Mouse (Mus musculus): ENCODE results near the gene Scamp4.
A peak's percentile ranks its signal among the peaks of the same experiment; 100 is the strongest.
"Not testable (repeated sequence)": the region's sequence is repeated elsewhere in the genome, so short reads cannot be mapped to it uniquely, and the experiment has no call there.

Gene Scamp4

GRCm38 (mm10) chr10:80610116-80610785, 7.6 kb downstream of the Scamp4 start:
- DNase-seq (ENCODE audit: extremely low spot score), result no peak

- DNase-seq (ENCODE audit: extremely low spot score), result peak; percentile 41
Observed at GRCm38 (mm10) chr10:80611024-80611423, 8.4 kb downstream of the Scamp4 start.

GRCm38 (mm10) chr10:80611905-80612304, 9.2 kb downstream of the Scamp4 start:
- DNase-seq (ENCODE audit: extremely low spot score), result no peak

DNA sequence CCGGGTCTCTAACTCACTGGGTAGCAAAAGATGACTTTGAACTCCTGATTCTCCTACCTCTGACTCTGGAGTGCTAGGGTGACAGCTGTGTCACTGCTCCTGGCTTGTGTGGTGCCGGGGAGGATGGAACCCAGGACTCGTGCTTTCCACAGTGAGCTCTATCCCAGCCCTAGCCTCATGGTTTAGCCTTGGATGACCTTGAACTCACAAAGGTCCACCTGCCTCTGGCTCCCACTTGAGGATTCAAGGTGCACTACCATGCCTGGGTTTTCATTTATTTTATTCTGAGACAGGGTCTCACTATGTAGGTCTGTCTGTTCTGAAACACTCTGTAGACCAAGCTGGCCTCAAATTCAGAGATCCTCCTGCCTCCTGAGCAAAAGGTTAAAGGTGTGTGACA, 11.1 kb downstream of the Scamp4 start:
- DNase-seq (ENCODE audit: extremely low spot score), result no peak

GRCm38 (mm10) chr10:80614351-80614750, 11.7 kb downstream of the Scamp4 start:
- DNase-seq (ENCODE audit: extremely low spot score), result no peak

- no peak for DNase-seq (ENCODE audit: extremely low spot score)
Observed at GRCm38 (mm10) chr10:80618181-80618580, 15.5 kb downstream of the Scamp4 start.

GRCm38 (mm10) chr10:80619465-80620244, 17.0 kb downstream of the Scamp4 start:
- DNase-seq (ENCODE audit: extremely low spot score), result peak; percentile 47

DNA sequence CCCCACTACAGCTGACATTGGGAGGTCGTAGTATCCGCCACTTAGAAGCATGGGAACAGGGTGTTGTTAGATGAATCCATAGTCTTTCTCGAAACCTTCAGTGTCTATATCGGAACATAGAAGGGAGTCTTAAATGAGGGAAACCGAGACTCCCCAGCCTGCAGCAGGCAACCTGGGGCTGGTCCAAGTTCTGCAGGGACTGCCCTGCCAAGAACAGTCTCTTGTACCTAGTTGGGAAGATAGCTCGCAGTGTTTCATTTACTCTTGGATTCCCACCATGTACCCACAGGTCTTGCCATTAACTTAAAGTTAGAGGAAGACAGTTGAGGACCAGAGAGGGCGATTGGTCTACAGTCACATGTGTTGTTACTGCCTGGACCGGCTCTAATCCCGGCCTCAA, 17.7 kb downstream of the Scamp4 start:
- no peak for DNase-seq (ENCODE audit: extremely low spot score)

- peak; percentile 25 for DNase-seq (ENCODE audit: extremely low spot score)
Observed at GRCm38 (mm10) chr10:80620796-80621689, 18.4 kb downstream of the Scamp4 start.

GRCm38 (mm10) chr10:80621690-80621939, 18.9 kb downstream of the Scamp4 start:
- no peak for DNase-seq (ENCODE audit: extremely low spot score)

DNA sequence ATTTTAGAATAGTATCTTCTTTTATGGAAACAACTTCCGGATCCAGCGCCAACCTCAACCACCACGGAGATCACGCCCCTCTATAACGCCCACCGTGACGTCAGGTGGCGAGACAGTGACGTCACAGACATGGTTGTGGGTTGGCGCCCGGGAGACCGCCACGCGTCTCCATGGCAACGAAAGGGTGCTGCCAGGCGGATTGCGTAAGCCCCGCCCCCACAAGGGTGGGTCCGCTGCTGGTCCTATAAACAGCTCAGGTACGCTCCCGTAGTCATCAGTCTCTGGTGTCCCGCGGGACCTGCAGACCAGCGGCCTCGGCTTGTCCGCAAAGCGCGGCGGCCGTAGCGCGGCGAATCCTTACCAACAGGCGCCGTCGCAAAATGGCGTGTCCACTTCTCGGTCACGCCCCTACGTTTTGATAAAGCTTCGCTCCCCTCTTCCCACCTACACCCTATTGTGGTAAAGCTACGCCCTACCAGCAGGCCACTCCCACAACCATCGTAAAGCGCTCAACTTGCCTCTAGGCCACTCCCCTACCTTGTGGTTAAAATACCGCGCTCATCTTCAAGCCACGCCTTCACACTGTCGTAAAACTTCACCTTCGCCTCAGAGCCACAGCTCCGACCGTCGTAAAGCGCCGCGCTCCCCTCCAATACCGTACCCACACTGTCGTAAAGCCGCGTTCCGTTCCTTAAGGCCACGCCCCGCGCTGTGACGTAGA, 19.4 kb downstream of the Scamp4 start:
- peak; percentile 99 for DNase-seq (ENCODE audit: extremely low spot score)

DNA sequence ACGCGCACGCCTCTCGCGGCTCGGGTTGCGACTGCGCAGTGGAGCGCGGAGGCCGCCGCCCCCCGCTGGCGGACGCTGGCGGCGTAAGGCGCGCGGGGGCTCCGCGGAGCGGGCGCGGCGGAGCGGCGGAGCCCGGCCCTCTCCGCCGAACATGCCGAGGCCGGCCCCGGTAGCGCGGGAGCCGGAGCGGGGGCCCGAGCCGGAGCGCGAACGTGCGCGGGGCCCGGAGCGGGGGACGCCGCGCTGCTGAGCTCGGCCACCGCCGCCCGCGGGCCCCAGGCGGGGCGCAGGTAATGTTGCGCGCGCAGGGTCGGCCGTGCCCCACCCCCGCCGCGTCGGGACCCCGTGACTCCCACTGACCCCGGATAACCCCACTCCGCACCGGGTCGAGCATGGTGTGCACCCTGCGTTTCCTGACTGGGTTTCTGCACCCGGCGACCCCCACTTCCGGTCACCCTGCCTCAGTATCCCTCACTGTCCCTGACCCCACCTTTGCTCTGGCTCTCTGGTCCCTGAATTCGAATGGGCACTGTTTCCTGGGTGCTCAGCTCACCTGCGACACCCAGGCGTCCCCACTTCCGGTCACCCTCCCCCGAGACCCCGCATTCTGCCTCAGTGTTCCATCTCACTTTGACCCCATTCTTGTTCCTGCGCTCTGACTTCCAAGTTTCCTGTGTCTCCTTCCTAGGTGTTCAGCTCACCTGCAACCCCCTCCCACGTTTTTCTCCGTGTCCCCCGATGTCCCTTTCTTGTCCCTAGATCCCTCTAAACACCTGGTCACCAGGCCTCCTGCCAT, 20.2 kb downstream of the Scamp4 start, which contains the start of gene Csnk1g2:
Csnk1g2 (plus strand) TSS at position 178 of the 796 bp plus-strand sequence.
- no peak for DNase-seq (ENCODE audit: extremely low spot score)

DNA sequence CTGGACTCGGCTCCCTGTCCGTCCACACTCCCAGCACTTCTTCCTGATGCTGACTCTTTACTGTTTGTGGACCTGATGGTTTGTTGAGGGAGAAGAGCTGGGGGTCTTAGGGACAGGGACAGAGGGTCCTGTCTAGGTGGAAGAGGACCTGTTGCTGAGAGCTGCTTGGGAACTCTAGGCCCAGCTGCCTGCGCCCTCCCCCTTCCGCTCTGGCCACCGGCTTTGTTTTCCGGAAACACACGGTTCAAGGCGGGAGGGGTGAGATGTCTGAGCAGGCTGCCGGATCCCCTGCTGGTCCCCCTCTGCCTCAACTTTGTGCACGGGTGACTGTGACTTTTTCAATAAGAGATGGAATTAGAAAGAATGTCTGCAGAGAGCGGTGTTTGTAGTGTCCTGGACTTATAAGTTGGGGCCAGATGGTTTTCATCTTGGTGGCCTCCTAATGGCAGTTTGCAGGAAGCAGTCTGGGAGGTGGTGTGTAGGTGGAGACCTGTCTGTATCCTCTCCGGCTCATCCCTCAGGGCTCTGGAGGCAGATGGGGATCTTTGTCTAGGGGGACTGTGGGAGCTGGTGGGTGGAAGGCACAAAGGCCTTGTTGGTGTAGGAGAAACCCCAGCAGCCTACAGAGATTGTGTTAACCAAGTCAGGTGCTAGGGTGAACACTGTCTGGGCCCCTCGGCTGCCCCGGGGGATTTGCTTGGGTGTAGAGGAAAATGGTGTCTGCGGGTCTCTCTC, 21.0 kb downstream of the Scamp4 start:
- peak; percentile 66 for DNase-seq (ENCODE audit: extremely low spot score)

DNA sequence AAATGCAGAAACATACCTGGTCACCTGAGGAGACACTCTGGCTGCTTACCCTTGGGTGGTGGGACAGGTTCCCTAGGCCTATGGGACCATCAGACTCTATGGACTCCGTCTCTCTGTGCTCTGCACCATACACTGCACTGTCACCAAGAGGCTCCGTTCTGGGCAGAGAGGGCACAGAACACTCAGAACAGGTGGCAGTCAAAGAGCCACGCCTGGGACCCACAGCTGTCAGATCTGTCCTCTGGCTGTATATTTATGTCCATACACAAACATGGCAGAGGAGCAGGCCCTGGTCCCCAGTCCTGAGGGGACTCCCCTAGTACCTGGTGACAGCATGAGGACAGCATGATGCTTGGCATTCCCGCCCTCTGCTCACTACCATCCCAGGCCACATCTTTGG, 23.1 kb downstream of the Scamp4 start:
- no peak for DNase-seq (ENCODE audit: extremely low spot score)

GRCm38 (mm10) chr10:80627685-80628084, 25.0 kb downstream of the Scamp4 start:
- DNase-seq (ENCODE audit: extremely low spot score), result no peak

DNA sequence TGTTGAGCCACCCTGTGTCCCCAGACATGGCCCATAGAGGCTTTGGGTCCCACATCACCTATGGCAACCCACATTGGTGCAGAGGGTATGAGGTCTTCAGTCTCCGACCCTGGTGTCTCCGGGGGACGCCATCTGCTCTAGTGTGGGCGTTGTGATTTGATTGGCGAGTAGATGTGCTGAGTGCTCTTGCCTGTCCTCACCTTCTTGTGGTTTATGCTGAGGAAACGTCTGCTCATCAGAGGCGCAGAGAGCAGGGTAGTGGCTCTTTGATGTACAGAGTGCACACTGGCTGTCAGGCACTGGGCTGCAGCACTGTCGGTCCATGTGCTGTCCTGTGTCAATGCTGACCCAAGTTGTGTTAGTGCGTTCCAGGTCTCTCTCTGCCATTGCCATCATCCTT, 26.3 kb downstream of the Scamp4 start:
- no peak for DNase-seq (ENCODE audit: extremely low spot score)

DNA sequence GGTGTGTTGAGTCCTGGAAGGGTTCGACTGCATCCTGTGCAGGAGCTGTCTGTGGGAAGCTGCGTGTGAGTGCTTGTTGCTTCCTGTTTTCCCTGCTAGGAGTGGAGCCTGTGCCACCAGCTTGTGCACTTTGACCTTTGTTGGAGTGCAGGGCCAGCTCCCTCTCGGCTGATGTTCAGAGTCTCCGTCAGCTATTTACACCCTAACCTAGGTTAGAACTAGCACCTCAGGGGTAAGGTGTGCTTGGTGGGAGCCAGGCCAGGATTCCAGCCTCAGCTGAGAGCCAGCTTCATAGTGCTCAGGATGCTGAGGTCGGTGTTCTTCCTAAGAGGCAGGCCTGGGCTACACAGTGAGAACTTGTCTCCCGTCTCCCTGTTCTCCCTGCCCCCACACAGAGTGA, 32.7 kb downstream of the Scamp4 start:
- no peak for DNase-seq (ENCODE audit: extremely low spot score)

- DNase-seq (ENCODE audit: extremely low spot score), result no peak
Observed at GRCm38 (mm10) chr10:80646936-80647335, 44.3 kb downstream of the Scamp4 start.

DNA sequence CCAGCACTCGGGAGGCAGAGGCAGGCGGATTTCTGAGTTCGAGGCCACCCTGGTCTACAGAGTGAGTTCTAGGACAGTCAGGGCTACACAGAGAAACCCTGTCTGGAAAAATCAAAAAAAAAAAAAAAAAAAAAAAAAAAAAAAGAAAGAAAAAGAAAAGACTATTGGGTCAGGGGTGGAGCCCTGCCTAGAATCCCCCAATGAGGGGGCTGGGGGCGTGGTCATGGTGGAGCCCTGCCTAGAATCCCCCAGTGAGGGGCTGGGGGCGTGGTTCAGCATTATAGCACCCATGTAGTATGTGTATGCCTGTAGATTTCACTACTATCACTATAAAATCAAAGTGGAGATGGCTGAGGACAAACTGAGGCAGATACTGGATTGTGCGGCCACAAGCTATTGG, 47.2 kb downstream of the Scamp4 start:
- not testable (repeated sequence) for DNase-seq (ENCODE audit: extremely low spot score)

DNA sequence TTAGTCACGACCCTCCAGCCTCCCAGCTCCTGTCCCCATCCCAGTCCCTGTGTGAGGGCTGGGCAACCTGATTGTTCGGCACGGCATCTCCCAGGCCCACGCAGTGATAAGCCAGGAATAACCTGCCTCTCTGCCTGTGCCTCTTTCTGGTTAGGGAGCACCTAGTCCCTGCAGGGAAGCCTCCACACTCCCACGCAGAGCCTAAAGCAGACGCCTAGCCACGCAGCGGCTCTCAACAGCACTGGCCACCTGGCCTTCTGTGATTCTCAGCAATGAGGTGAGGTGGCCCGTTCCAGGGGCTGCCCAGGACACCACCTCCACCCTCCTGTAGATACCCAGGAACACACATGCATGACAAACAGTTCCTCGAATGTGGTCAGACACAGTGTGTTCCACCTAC, 47.7 kb downstream of the Scamp4 start:
- DNase-seq (ENCODE audit: extremely low spot score), result no peak

All from embryo, embryonic 9.5 days (tissue).